Mouse (Mus musculus): ENCODE data around the gene BC024978. TPM values are rescaled to one million over a fixed set of nuclear protein-coding genes. Genes with fewer than 3 reads are reported as not detected.
A peak's percentile ranks its signal among the peaks of the same experiment; 100 is the strongest.

Gene BC024978
- polyA plus RNA-seq, 1 experiment = 18.8 TPM

DNA sequence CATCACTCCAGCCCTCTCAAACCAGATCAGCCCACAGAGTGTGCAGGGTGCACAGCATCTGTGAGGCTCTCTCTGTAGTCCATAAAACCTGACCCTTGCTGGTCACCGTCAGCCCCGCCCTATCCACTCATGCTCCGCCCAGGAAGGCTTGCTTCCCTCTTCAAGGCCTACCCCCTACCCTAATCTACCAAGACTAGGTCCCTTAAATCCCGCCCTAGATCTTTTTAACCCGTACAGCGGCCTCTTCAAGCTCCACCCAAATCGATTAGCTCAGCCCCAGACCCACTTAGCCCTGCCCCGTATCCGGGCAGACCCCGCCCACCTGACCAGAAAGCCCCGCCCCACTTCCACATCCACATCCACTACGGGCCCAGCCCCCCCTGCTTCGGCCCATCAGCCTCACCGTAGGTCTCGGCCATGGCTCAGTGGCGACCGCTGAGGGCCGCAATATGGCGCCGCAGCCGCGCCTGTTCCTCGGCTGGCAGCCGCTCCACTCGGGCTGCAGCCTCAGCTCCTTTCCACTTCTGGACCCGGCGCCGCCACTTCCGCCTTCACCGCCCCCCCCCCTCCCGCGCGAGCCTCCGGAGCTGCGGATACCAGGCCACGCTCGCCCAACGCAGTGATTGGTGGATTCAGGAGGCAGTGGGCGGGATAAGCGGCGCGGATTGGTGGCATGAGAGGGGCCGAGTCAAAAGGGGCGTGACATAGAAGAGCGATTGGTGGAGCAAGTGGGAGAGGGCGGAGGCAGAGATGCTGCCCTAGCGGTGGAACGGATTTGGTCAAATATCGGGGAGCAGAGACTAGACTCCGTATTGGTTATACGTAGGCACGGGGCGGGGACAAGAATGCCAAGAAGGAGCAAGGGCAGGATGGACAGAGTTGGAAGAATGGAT lies 17.0 kb upstream of the BC024978 start, which contains the start of gene Rab4b:
Rab4b (minus strand) TSS at position 573 of the 893 bp plus-strand sequence.
- peak; percentile 100 for DNase-seq
- under 1% methylated on average over 53 of the region's 53 CpGs for WGBS

GRCm38 (mm10) chr7:27179217-27179918 lies 16.2 kb upstream of the BC024978 start:
- no peak for DNase-seq
- Histone ChIP-seq H3K4me1 (ENCODE audit: control insufficient read depth, insufficient read depth, low read length) (no peaks in the 10 kb centered on the region), H3K4me3 (replicated peaks; ENCODE audit: insufficient read depth, low read depth, low read length) (peak overlapping the region; percentile 55), H3K27me3 (ENCODE audit: control insufficient read depth, insufficient read depth, low read length) (no peaks in the 10 kb centered on the region), H3K27ac (ENCODE audit: insufficient read depth, low read length) (peak overlapping the region; percentile 53; the same call in 1 of the 2 replicates)
- 42% methylated on average over 16 of the region's 16 CpGs for WGBS
- 0 out of 2 replicates have a peak, but pooled peaks have one; percentile 59 for TF ChIP-seq POLR2A (IDR thresholded peaks at IDR 0.05; ENCODE audit: borderline replicate concordance, insufficient read depth, low read length)
- no peak for TF ChIP-seq CTCF (IDR thresholded peaks at IDR 0.05; ENCODE audit: borderline replicate concordance, insufficient read depth, low read depth, low read length)

More for the DNA sequence above, 17.0 kb upstream of the BC024978 start, which contains the start of gene Rab4b:
- TF ChIP-seq POLR2A (IDR thresholded peaks at IDR 0.05; ENCODE audit: borderline replicate concordance, insufficient read depth, low read length) (no peak; the same call in 1 of the 2 replicates), CTCF (IDR thresholded peaks at IDR 0.05; ENCODE audit: borderline replicate concordance, insufficient read depth, low read depth, low read length) (peak; percentile 54; the same call in 1 of the 2 replicates)
- no peaks in the 10 kb centered on the region for H3K27me3 ChIP-seq (ENCODE audit: control insufficient read depth, insufficient read depth, low read length)
- peak within 1 kb of the TSS; percentile 79 for H3K4me3 ChIP-seq (replicated peaks; ENCODE audit: insufficient read depth, low read depth, low read length)
- no peaks in the 10 kb centered on the region for H3K4me1 ChIP-seq (ENCODE audit: control insufficient read depth, insufficient read depth, low read length)
- H3K27ac ChIP-seq (ENCODE audit: insufficient read depth, low read length) = peak within 1 kb of the TSS; percentile 55

- TF ChIP-seq POLR2A (IDR thresholded peaks at IDR 0.05; ENCODE audit: borderline replicate concordance, insufficient read depth, low read length) (no peak), CTCF (IDR thresholded peaks at IDR 0.05; ENCODE audit: borderline replicate concordance, insufficient read depth, low read depth, low read length) (no peak)
- DNase-seq = peak in 1 of 2 experiments; percentile 34
- no peak overlapping the region for H3K4me3 ChIP-seq (replicated peaks; ENCODE audit: insufficient read depth, low read depth, low read length)
- H3K4me1 ChIP-seq (ENCODE audit: control insufficient read depth, insufficient read depth, low read length) = no peaks in the 10 kb centered on the region
- no peak overlapping the region for H3K27ac ChIP-seq (ENCODE audit: insufficient read depth, low read length)
- no peaks in the 10 kb centered on the region for H3K27me3 ChIP-seq (ENCODE audit: control insufficient read depth, insufficient read depth, low read length)
- 25% methylated on average over 5 of the region's 5 CpGs for WGBS
These were observed 15.5 kb upstream of the BC024978 start for GRCm38 (mm10) chr7:27180036-27180435.

DNA sequence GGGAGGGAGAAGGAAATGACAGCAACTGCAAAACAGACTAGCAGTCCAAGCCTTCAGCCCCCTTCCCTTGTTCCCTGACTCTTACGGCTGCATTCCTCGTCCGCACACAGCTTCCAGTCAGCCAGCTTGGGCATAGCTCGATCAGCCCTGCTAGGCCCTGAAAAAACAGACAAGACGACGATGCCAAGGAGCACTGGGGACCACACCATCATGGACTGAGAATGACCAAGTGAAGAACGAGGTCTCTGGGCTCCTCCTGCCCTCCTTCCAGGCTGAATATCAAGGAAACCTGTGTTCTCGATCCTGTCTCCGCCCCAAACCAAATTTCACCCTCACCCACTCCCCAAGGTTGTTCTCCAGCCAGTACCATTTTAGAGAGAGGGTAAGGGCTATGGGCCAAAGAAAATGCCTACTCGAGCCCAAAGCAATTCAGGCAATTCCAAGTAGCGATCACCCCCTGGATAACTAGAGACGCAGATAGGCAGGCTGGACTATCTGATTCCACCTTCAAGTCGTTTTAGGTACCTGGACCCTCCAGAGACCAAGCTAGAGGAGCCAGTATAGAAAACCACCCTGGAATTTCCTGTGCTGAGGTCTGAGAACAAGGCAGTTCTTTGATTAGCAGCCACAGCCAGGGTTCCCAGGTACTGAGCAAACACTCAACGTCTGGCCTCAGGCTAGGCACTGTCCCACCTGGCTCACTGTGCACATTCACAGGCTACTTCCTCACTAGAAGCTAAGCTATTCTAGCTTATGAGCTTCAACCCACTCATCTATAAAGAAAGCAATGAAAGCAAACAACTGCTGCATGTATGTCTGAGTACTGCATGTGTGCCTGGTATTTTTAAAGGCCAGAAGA lies 14.5 kb upstream of the BC024978 start, which contains the start of the genes Gm21983 and Mia:
Gm21983 (minus strand) TSS at position 250 of the 859 bp plus-strand sequence.
Mia (minus strand) TSS at position 321 of the 859 bp plus-strand sequence.
- Histone ChIP-seq H3K4me1 (ENCODE audit: control insufficient read depth, insufficient read depth, low read length) (no peaks in the 10 kb centered on the region), H3K27ac (ENCODE audit: insufficient read depth, low read length) (no peak within 1 kb of the TSS), H3K4me3 (replicated peaks; ENCODE audit: insufficient read depth, low read depth, low read length) (no peak within 1 kb of the TSS), H3K27me3 (ENCODE audit: control insufficient read depth, insufficient read depth, low read length) (no peaks in the 10 kb centered on the region)
- WGBS = 31% methylated on average over 14 of the region's 14 CpGs
- no peak for DNase-seq
- TF ChIP-seq CTCF (IDR thresholded peaks at IDR 0.05; ENCODE audit: borderline replicate concordance, insufficient read depth, low read depth, low read length) (no peak), POLR2A (IDR thresholded peaks at IDR 0.05; ENCODE audit: borderline replicate concordance, insufficient read depth, low read length) (no peak)

DNA sequence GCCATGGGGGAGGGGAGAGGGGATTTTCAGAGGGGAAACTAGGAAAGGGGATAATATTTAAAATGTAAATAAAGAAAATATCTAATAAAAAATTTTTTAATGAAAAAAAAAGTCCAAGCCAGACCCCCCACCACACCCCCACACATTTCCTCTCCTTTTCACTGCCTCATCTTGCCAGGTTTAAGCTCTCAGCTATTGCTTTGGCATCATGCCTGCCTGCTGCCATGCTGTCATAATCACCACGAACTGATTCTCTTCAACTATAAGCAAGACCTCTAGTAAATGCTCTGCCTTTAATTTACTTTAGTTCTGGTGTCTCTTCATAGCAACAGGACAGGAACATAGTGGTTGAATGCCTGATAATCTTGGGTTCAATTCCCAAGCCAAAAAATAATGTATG lies 13.1 kb upstream of the BC024978 start:
- Histone ChIP-seq H3K4me1 (ENCODE audit: control insufficient read depth, insufficient read depth, low read length) (no peaks in the 10 kb centered on the region), H3K4me3 (replicated peaks; ENCODE audit: insufficient read depth, low read depth, low read length) (no peak overlapping the region), H3K27ac (ENCODE audit: insufficient read depth, low read length) (no peak overlapping the region), H3K27me3 (ENCODE audit: control insufficient read depth, insufficient read depth, low read length) (no peaks in the 10 kb centered on the region)
- no peak for DNase-seq
- 7% methylated on average over 1 of the region's 1 CpGs for WGBS
- TF ChIP-seq CTCF (IDR thresholded peaks at IDR 0.05; ENCODE audit: borderline replicate concordance, insufficient read depth, low read depth, low read length) = no peak
- TF ChIP-seq POLR2A (IDR thresholded peaks at IDR 0.05; ENCODE audit: borderline replicate concordance, insufficient read depth, low read length) = no peak

DNA sequence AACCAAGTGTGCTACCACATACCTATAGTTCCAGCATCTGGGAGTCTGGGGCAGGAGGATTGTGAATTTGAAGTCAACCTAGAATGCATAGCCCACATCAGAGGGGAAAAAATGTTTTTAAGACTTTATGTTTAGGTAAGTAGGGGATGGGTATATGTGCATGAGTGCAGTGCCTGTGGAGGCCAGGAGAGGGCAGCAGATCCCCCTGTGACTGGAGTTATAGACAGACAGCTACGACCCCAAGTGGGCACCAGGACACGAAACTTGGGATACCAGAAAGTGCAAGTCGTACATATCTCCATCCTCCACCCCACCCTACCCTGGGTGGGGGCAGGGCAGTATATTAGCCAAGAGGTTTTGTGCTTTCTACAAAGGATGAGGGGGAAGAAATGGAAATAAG lies 10.6 kb upstream of the BC024978 start:
- 46% methylated on average over 3 of the region's 3 CpGs for WGBS
- TF ChIP-seq CTCF (IDR thresholded peaks at IDR 0.05; ENCODE audit: borderline replicate concordance, insufficient read depth, low read depth, low read length) (peak; percentile 71), POLR2A (IDR thresholded peaks at IDR 0.05; ENCODE audit: borderline replicate concordance, insufficient read depth, low read length) (no peak)
- Histone ChIP-seq H3K4me1 (ENCODE audit: control insufficient read depth, insufficient read depth, low read length) (no peaks in the 10 kb centered on the region), H3K4me3 (replicated peaks; ENCODE audit: insufficient read depth, low read depth, low read length) (no peak overlapping the region), H3K27me3 (ENCODE audit: control insufficient read depth, insufficient read depth, low read length) (no peaks in the 10 kb centered on the region), H3K27ac (ENCODE audit: insufficient read depth, low read length) (no peak overlapping the region)
- DNase-seq = no peak

DNA sequence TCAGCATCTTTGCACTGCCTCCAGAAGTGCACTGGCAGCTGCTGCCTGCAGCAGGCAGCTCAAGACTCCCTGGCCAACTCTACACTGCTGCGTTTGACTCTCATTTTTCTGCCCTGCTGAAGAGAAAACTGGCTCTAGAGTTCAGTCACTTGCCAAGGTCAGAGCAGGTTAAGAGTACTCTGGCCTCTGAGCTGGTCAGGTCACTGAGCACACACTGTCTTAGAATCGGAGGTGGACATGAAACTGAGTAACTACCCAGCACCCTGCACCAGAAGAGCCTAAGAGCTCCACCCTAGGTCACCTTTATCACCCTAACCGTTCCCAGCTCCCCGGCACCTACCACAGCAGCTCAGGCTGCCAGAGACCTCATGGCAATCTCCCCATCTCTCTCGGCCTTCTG lies 9.6 kb upstream of the BC024978 start:
- Histone ChIP-seq H3K4me1 (ENCODE audit: control insufficient read depth, insufficient read depth, low read length) (no peaks in the 10 kb centered on the region), H3K4me3 (replicated peaks; ENCODE audit: insufficient read depth, low read depth, low read length) (no peak overlapping the region), H3K27ac (ENCODE audit: insufficient read depth, low read length) (no peak overlapping the region), H3K27me3 (ENCODE audit: control insufficient read depth, insufficient read depth, low read length) (no peaks in the 10 kb centered on the region)
- 81% methylated on average over 5 of the region's 5 CpGs for WGBS
- no peak for DNase-seq
- TF ChIP-seq POLR2A (IDR thresholded peaks at IDR 0.05; ENCODE audit: borderline replicate concordance, insufficient read depth, low read length) = no peak

Data from cerebellum, adult 2 months (tissue).